In the genomic region with DNA sequence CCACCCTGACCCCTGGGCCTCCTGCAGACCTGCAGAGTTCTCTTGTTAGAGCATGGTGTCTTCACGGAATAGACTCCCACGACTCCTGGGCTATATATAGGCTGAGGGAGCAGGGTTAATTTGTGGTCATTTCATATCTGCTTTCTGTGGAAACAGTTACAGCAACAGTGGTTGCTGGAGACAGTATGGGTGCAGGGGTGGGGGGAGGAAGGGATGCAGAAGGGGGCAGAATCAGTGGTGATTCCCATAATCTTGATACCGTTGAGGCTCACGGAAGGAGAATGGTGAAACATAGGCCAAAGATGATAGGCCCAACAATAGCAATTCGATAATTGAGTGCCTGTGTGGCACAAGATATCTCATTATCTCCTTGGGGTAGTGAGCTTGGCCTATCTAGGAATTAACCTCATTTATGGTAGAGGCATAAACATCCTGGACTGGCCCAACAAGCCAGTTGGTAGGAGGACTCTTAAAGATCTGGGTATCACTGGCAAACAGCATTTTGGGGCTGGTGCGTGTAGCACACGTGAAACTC, we compare ENCODE assay signal across 26 mouse cellular contexts. TPM values are rescaled to one million over a fixed set of nuclear protein-coding genes. Genes with fewer than 3 reads are reported as not detected.
DNase-seq lines count a peak whose midpoint lies in the region; ATAC-seq and TF ChIP-seq lines count a peak whose summit lies in the region.
"Had no signal": no experiment of that assay in that cellular context is flagged by ENCODE, and none has a peak within 500 bp of the region (broad histone marks: within the 10 kb centered on the region; RNA-seq: fewer than 3 reads in every experiment).

No protein-coding gene starts in this region.

- H3K4me2 ChIP-seq in heart, postnatal 0 days (ENCODE audit: low read depth, low read length): no peak overlapping the region
- H3K4me2 ChIP-seq in liver, embryonic 15.5 days: no peak overlapping the region
- H3K4me2 ChIP-seq: heart, embryonic 15.5 days; hindbrain, embryonic 12.5 days; limb, embryonic 12.5 days; midbrain, embryonic 15.5 days; neural tube, embryonic 12.5 days had no signal

- H3K27ac ChIP-seq in heart, postnatal 0 days (ENCODE audit: low read depth): no peak overlapping the region
- peak overlapping the region; percentile 79 for H3K27ac ChIP-seq in liver, embryonic 15.5 days (replicated peaks)
- H3K27ac ChIP-seq in embryonic facial prominence, embryonic 10.5 days (replicated peaks): no peak overlapping the region
- H3K27ac ChIP-seq: heart, embryonic 15.5 days; hindbrain, embryonic 12.5 days; kidney, postnatal 0 days; limb, embryonic 12.5 days; midbrain, embryonic 15.5 days; neural tube, embryonic 12.5 days had no signal

- H3K9me3 ChIP-seq in heart, postnatal 0 days (replicated peaks; ENCODE audit: control insufficient read depth, low read length): no peaks in the 10 kb centered on the region
- H3K9me3 ChIP-seq in liver, embryonic 15.5 days (replicated peaks): no peaks in the 10 kb centered on the region
- H3K9me3 ChIP-seq in embryonic facial prominence, embryonic 10.5 days: no peaks in the 10 kb centered on the region
- H3K9me3 ChIP-seq: heart, embryonic 15.5 days; hindbrain, embryonic 12.5 days; limb, embryonic 12.5 days; midbrain, embryonic 15.5 days; neural tube, embryonic 12.5 days had no signal

- no peak overlapping the region for H3K4me3 ChIP-seq in heart, postnatal 0 days (ENCODE audit: low read depth, low read length)
- H3K4me3 ChIP-seq in liver, embryonic 15.5 days (replicated peaks): no peak overlapping the region
- no peak overlapping the region for H3K4me3 ChIP-seq in embryonic facial prominence, embryonic 10.5 days
- H3K4me3 ChIP-seq: heart, embryonic 15.5 days; hindbrain, embryonic 12.5 days; limb, embryonic 12.5 days; midbrain, embryonic 15.5 days; neural tube, embryonic 12.5 days had no signal

- TF ChIP-seq EP300 in heart, postnatal 0 days (IDR thresholded peaks at IDR 0.05; ENCODE audit: low read depth): no peak

- DNase-seq in heart, postnatal 0 days (ENCODE audit: low spot score): no peak
- no peak for DNase-seq in heart, adult 8-10 months (ENCODE audit: low spot score)
- DNase-seq in embryonic facial prominence, embryonic 10.5 days (ENCODE audit: low spot score): no peak
- DNase-seq in layer of hippocampus, postnatal 10 days (ENCODE audit: low spot score in 2 of 2): no peak
- no peak for DNase-seq in adrenal gland, postnatal 4 days (ENCODE audit: low spot score in 2 of 2)
- DNase-seq: adrenal gland, postnatal 10 days; cerebellum, adult 8-10 months; cerebellum, postnatal 36 days; gastrocnemius, postnatal 10 days; heart, adult 11 months; kidney, adult 11 months; lung, adult 2 months; lung, postnatal 14 days; thymus, adult 18-20 months; thymus, postnatal 36 days had no signal

- H3K36me3 ChIP-seq in heart, postnatal 0 days (replicated peaks; ENCODE audit: control insufficient read depth, insufficient read depth, low read length): peaks cover 71% of the 10 kb centered on the region
- H3K36me3 ChIP-seq in liver, embryonic 15.5 days (replicated peaks): peaks cover 96% of the 10 kb centered on the region
- peaks cover 90% of the 10 kb centered on the region for H3K36me3 ChIP-seq in embryonic facial prominence, embryonic 10.5 days (replicated peaks)

- peak; percentile 34; the same call in 1 of the 2 replicates for ATAC-seq in heart, postnatal 0 days (ENCODE audit: insufficient read depth, low read depth)
- peak; percentile 29; the same call in 1 of the 2 replicates for ATAC-seq in granulocyte monocyte progenitor cell, adult 5-6 weeks (replicated peaks; ENCODE audit: poor library complexity, severe bottlenecking)
- ATAC-seq in liver, embryonic 15.5 days (ENCODE audit: insufficient read depth): peak; percentile 60
- ATAC-seq in megakaryocyte-erythroid progenitor cell, adult 5-6 weeks (replicated peaks; ENCODE audit: low FRiP score, low TSS enrichment, poor library complexity, severe bottlenecking): peak; percentile 61
- ATAC-seq: activated CD4-positive, CD25-positive, alpha-beta regulatory T cell, adult 4 months; forebrain, embryonic 16.5 days; midbrain, embryonic 15.5 days had no signal

- WGBS in heart, postnatal 0 days: 59% methylated on average over 7 of the region's 7 CpGs
- WGBS in liver, embryonic 15.5 days (ENCODE audit: insufficient replicate concordance): 19% methylated on average over 7 of the region's 7 CpGs
- WGBS in embryonic facial prominence, embryonic 10.5 days: 92% methylated on average over 7 of the region's 7 CpGs

- TF ChIP-seq CTCF in heart, postnatal 0 days (IDR thresholded peaks at IDR 0.05; ENCODE audit: low read depth): no peak

- peaks cover 3% of the 10 kb centered on the region; the same call in 1 of the 2 replicates for H3K4me1 ChIP-seq in heart, postnatal 0 days (ENCODE audit: control insufficient read depth, insufficient read depth)
- peaks cover 50% of the 10 kb centered on the region for H3K4me1 ChIP-seq in liver, embryonic 15.5 days (replicated peaks)
- H3K4me1 ChIP-seq in embryonic facial prominence, embryonic 10.5 days: no peaks in the 10 kb centered on the region
- H3K4me1 ChIP-seq: hindbrain, embryonic 12.5 days; limb, embryonic 12.5 days; midbrain, embryonic 15.5 days; neural tube, embryonic 12.5 days had no signal

- no peak overlapping the region for H3K9ac ChIP-seq in heart, postnatal 0 days (replicated peaks; ENCODE audit: low read depth, low read length)
- H3K9ac ChIP-seq in liver, embryonic 15.5 days: no peak overlapping the region
- H3K9ac ChIP-seq: heart, embryonic 15.5 days; hindbrain, embryonic 12.5 days; limb, embryonic 12.5 days; midbrain, embryonic 15.5 days; neural tube, embryonic 12.5 days had no signal

- H3K27me3 ChIP-seq in heart, postnatal 0 days (ENCODE audit: control insufficient read depth, insufficient read depth, low read length): no peaks in the 10 kb centered on the region
- H3K27me3 ChIP-seq in liver, embryonic 15.5 days: no peaks in the 10 kb centered on the region
- H3K27me3 ChIP-seq in embryonic facial prominence, embryonic 10.5 days (replicated peaks; ENCODE audit: low read depth, poor library complexity, severe bottlenecking): no peaks in the 10 kb centered on the region
- H3K27me3 ChIP-seq: heart, embryonic 15.5 days; hindbrain, embryonic 12.5 days; limb, embryonic 12.5 days; midbrain, embryonic 15.5 days; neural tube, embryonic 12.5 days had no signal

RNA-seq across cellular contexts. Expression of a gene that starts 17.5 kb away (rescaled TPM):
- total RNA-seq in heart, postnatal 0 days (2014; rRNA removed; ENCODE audit: low replicate concordance): 140 and 158 TPM in 2 replicates
- 81.4 and 88.2 TPM in 2 replicates for polyA plus RNA-seq in heart, postnatal 0 days (2015; fragmentation: Nextera tagmentation; extraction: Ambion mirVana)
- total RNA-seq in heart, adult 8-10 months (2022): 10 to 100 TPM; 75.8 to 84.1 (median 80.2) TPM
- total RNA-seq in granulocyte monocyte progenitor cell, adult 5-6 weeks (2014; fragmentation: Nextera tagmentation): 69.2 and 91.5 TPM in 2 replicates
- total RNA-seq in granulocyte monocyte progenitor cell, adult 5-6 weeks (2017): 76.6 and 97.6 TPM in 2 replicates
- polyA plus RNA-seq in liver, embryonic 15.5 days (2015; fragmentation: Nextera tagmentation; extraction: Ambion mirVana): 71.6 and 76.7 TPM in 2 replicates
- total RNA-seq in megakaryocyte-erythroid progenitor cell, adult 5-6 weeks (2014; fragmentation: Nextera tagmentation): 147 and 173 TPM in 2 replicates
- total RNA-seq in megakaryocyte-erythroid progenitor cell, adult 5-6 weeks (2017): 156 and 175 TPM in 2 replicates
- 90.3 and 96.0 TPM in 2 replicates for polyA plus RNA-seq in embryonic facial prominence, embryonic 10.5 days (2016; fragmentation: Nextera tagmentation; extraction: Ambion mirVana)
- total RNA-seq in layer of hippocampus, postnatal 10 days (2021): 10 to 100 TPM; 65.5 to 69.5 TPM
- 100 to 1,000 TPM; 135 to 137 TPM for total RNA-seq in adrenal gland, postnatal 4 days (2021)

RNA-seq across cellular contexts. Expression of a gene that starts 17.7 kb away (rescaled TPM):
- 8.2 and 13.1 TPM in 2 replicates for total RNA-seq in heart, postnatal 0 days (2014; rRNA removed; ENCODE audit: low replicate concordance)
- 12.4 TPM in 2 replicates for polyA plus RNA-seq in heart, postnatal 0 days (2015; fragmentation: Nextera tagmentation; extraction: Ambion mirVana)
- total RNA-seq in heart, adult 8-10 months (2022): 1 to 10 TPM; 8.4 to 9.7 (median 9.4) TPM
- 26.4 and 28.0 TPM in 2 replicates for total RNA-seq in granulocyte monocyte progenitor cell, adult 5-6 weeks (2014; fragmentation: Nextera tagmentation)
- 17.1 and 20.2 TPM in 2 replicates for total RNA-seq in granulocyte monocyte progenitor cell, adult 5-6 weeks (2017)
- 14.8 and 15.1 TPM in 2 replicates for polyA plus RNA-seq in liver, embryonic 15.5 days (2015; fragmentation: Nextera tagmentation; extraction: Ambion mirVana)
- total RNA-seq in megakaryocyte-erythroid progenitor cell, adult 5-6 weeks (2014; fragmentation: Nextera tagmentation): 21.4 and 27.9 TPM in 2 replicates
- 10.1 and 26.9 TPM in 2 replicates for total RNA-seq in megakaryocyte-erythroid progenitor cell, adult 5-6 weeks (2017)
- polyA plus RNA-seq in embryonic facial prominence, embryonic 10.5 days (2016; fragmentation: Nextera tagmentation; extraction: Ambion mirVana): 57.8 and 59.2 TPM in 2 replicates
- 10 to 100 TPM; 25.0 to 27.0 TPM for total RNA-seq in layer of hippocampus, postnatal 10 days (2021)
- 10 to 100 TPM; 26.9 to 28.7 TPM for total RNA-seq in adrenal gland, postnatal 4 days (2021)

RNA-seq across cellular contexts. Expression of a gene that starts 36.0 kb away (rescaled TPM):
- 317 and 327 TPM in 2 replicates for total RNA-seq in heart, postnatal 0 days (2014; rRNA removed; ENCODE audit: low replicate concordance)
- polyA plus RNA-seq in heart, postnatal 0 days (2015; fragmentation: Nextera tagmentation; extraction: Ambion mirVana): 266 and 267 TPM in 2 replicates
- total RNA-seq in heart, adult 8-10 months (2022): 100 to 1,000 TPM; 413 to 443 (median 429) TPM
- 251 and 283 TPM in 2 replicates for total RNA-seq in granulocyte monocyte progenitor cell, adult 5-6 weeks (2014; fragmentation: Nextera tagmentation)
- total RNA-seq in granulocyte monocyte progenitor cell, adult 5-6 weeks (2017): 269 and 301 TPM in 2 replicates
- polyA plus RNA-seq in liver, embryonic 15.5 days (2015; fragmentation: Nextera tagmentation; extraction: Ambion mirVana): 200 and 205 TPM in 2 replicates
- 102 and 143 TPM in 2 replicates for total RNA-seq in megakaryocyte-erythroid progenitor cell, adult 5-6 weeks (2014; fragmentation: Nextera tagmentation)
- 157 and 169 TPM in 2 replicates for total RNA-seq in megakaryocyte-erythroid progenitor cell, adult 5-6 weeks (2017)
- polyA plus RNA-seq in embryonic facial prominence, embryonic 10.5 days (2016; fragmentation: Nextera tagmentation; extraction: Ambion mirVana): 183 TPM in 2 replicates
- total RNA-seq in layer of hippocampus, postnatal 10 days (2021): 100 to 1,000 TPM; 283 to 309 TPM
- 100 to 1,000 TPM; 311 to 322 TPM for total RNA-seq in adrenal gland, postnatal 4 days (2021)
